9 mouse cellular contexts compared by ENCODE assay signal in the genomic region with DNA sequence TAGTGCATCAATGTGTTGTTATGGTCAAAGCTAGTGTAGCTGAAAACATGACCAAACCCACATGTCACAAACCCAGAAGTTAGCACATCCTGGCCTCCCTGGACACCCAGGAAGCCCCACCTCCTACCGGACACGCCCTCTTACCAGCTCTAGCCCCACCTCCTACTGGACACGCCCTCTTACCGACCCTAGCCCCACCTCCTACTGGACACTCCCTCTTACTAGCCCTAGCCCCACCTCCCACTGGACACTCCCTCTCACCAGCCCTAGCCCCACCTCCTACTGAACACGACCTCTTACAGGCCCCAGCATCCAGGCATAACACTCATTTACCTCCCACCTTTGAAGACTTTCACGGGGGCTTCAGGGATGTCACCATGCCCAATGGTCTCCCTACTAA. TPM values are rescaled to one million over a fixed set of nuclear protein-coding genes. Genes with fewer than 3 reads are reported as not detected.
DNase-seq lines count a peak whose midpoint lies in the region; ATAC-seq and TF ChIP-seq lines count a peak whose summit lies in the region.
"Had no signal": no experiment of that assay in that cellular context is flagged by ENCODE, and none has a peak within 500 bp of the region (broad histone marks: within the 10 kb centered on the region; RNA-seq: fewer than 3 reads in every experiment).

No protein-coding gene starts in this region.

- H3K27me3 ChIP-seq in kidney, postnatal 0 days (ENCODE audit: insufficient read depth, low read length), result no peaks in the 10 kb centered on the region
- H3K27me3 ChIP-seq: limb, embryonic 12.5 days had no signal

- ATAC-seq in kidney, postnatal 0 days (replicated peaks; ENCODE audit: low FRiP score, low read depth), result peak; percentile 63

- no peak overlapping the region for H3K27ac ChIP-seq in kidney, postnatal 0 days
- H3K27ac ChIP-seq: limb, embryonic 12.5 days had no signal

- 61% methylated on average over 6 of the region's 6 CpGs for WGBS in lung, adult 2 months
- WGBS in kidney, postnatal 0 days, result 53% methylated on average over 6 of the region's 6 CpGs

- peak; percentile 50 for DNase-seq in lung, postnatal 10 days
- no peak for DNase-seq in lung, adult 2 months
- DNase-seq in adipocyte (ENCODE audit: low spot score), result peak; percentile 50
- no peak for DNase-seq in kidney, postnatal 0 days (ENCODE audit: low spot score)
- peak; percentile 50 to 61 for DNase-seq in spleen, postnatal 36 days (ENCODE audit: low spot score in 2 of 2)
- DNase-seq in cerebellum, postnatal 14 days, result no peak
- DNase-seq in thymus, postnatal 25 days, result no peak

- no peaks in the 10 kb centered on the region for H3K36me3 ChIP-seq in kidney, postnatal 0 days (ENCODE audit: insufficient read depth, low read length)

- no peak for TF ChIP-seq POLR2A in lung, adult 2 months (IDR thresholded peaks at IDR 0.05; ENCODE audit: borderline replicate concordance, extremely low read depth, low read depth, low read length)

- H3K4me1 ChIP-seq in lung, adult 2 months (ENCODE audit: control insufficient read depth, insufficient read depth, low read length), result peaks cover 13% of the 10 kb centered on the region
- H3K4me1 ChIP-seq in kidney, postnatal 0 days (replicated peaks; ENCODE audit: insufficient read depth, low read length), result peaks cover 9% of the 10 kb centered on the region; the same call in 1 of the 2 replicates

- no peak overlapping the region for H3K9ac ChIP-seq in kidney, postnatal 0 days (ENCODE audit: low read depth, low read length)
- H3K9ac ChIP-seq: limb, embryonic 12.5 days had no signal

- no peaks in the 10 kb centered on the region for H3K9me3 ChIP-seq in kidney, postnatal 0 days (replicated peaks; ENCODE audit: low read length)

- no peak overlapping the region for H3K4me2 ChIP-seq in kidney, postnatal 0 days (ENCODE audit: low read length)
- H3K4me2 ChIP-seq: limb, embryonic 12.5 days had no signal

- no peak overlapping the region for H3K4me3 ChIP-seq in lung, adult 2 months (replicated peaks; ENCODE audit: extremely low read depth, low read depth, low read length)
- H3K4me3 ChIP-seq in kidney, postnatal 0 days (replicated peaks; ENCODE audit: low read depth, low read length), result no peak overlapping the region
- H3K4me3 ChIP-seq: limb, embryonic 12.5 days had no signal

- no peak for TF ChIP-seq CTCF in lung, adult 2 months (IDR thresholded peaks at IDR 0.05; ENCODE audit: insufficient read depth, low read length)
- no peak for TF ChIP-seq CTCF in kidney, postnatal 0 days (IDR thresholded peaks at IDR 0.05; ENCODE audit: low read depth)

RNA-seq across cellular contexts. Expression of a gene that starts 14.3 kb away (rescaled TPM):
- polyA plus RNA-seq in lung, adult 2 months (2012; rRNA removed), result not detected in 2 replicates
- 0.22 TPM in 1 of 2 replicates, not detected in the other for polyA plus RNA-seq in kidney, postnatal 0 days (2015; fragmentation: Nextera tagmentation; extraction: Ambion mirVana)
- polyA plus RNA-seq: brain, embryonic 14.5 days had no signal

RNA-seq across cellular contexts. Expression of a gene that starts 51.5 kb away (rescaled TPM):
- 5.1 TPM in 2 replicates for polyA plus RNA-seq in lung, adult 2 months (2012; rRNA removed)
- 6.6 and 7.3 TPM in 2 replicates for polyA plus RNA-seq in kidney, postnatal 0 days (2015; fragmentation: Nextera tagmentation; extraction: Ambion mirVana)

Comparison
In these comparisons a context has a peak if more than half of its experiments do, and no peak if none do; other contexts are left out.
1. DNase-seq: peak in lung, postnatal 10 days (single experiment), adipocyte (single experiment) and spleen, postnatal 36 days (2 of 2); none in lung, adult 2 months (single experiment), kidney, postnatal 0 days (single experiment), cerebellum, postnatal 14 days (0 of 2) and thymus, postnatal 25 days (single experiment).